Mouse (Mus musculus) cerebellum, adult 2 months (tissue): ENCODE measurements at regions not wholly inside any gene's neighbourhood (a gene's known extent, or its start where the extent isn't known, plus 50 kb on each side); places are given as distances from the start of the nearest gene placed in this dataset.

Experiments used
- CTCF ChIP-seq: fragments of 200-500 bp; IDR thresholded peaks from 2 replicates; pipeline ENCODE4 v1.5.1; 2011; ENCODE audit warnings: low read depth, mild to moderate bottlenecking, control low read depth, low read length, moderate library complexity, borderline replicate concordance; ENCODE audit not compliant: insufficient read depth
- POLR2A ChIP-seq: fragments of 200-500 bp; IDR thresholded peaks from 2 replicates; pipeline ENCODE4 v1.6.1; 2011; ENCODE audit warnings: low read length, control low read depth, borderline replicate concordance; ENCODE audit not compliant: insufficient read depth

DNA sequence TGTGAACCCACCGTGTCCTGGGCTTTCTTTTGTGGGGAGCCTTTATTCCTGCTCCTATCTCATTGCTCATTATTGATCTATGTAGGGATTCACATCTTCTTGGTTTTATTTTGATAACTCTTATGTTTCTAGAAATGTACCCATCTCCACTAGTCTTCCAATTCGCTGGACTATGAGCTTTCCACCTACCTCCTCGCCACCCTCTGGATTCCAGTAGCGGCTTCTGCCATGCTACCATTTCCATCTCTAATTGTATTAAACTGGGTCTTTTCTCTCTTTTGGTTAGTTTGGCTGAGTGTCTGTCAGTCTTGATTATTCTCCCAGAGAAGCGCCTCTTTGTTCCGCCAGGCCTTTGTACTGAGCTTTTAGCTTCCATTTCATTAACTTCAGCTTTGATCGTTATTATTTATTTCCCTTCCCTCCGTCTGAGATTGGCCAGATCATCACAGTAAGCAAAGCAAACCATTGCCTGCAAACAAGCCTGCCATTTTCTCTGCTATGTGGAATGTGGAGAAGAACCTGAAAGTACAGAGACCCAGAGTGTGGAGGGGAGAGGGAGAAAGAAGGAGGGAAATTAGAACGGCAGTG is 213.2 kb upstream of the Pabpc6 start:
- TF ChIP-seq POLR2A (no peak), CTCF (no peak)
